Mouse (Mus musculus): ENCODE data around the gene Ndufa5.

- TF ChIP-seq CTCF (IDR thresholded peaks at IDR 0.05; ENCODE audit: extremely low read depth, insufficient read length, insufficient replicate concordance, low read depth, low read length): no peak
- no peak for TF ChIP-seq POLR2A (IDR thresholded peaks at IDR 0.05; ENCODE audit: low read depth, low read length)
These were observed 19.1 kb upstream of the Ndufa5 start for GRCm38 (mm10) chr6:24546716-24547420.

Data from small intestine, adult 2 months (tissue).